Mouse (Mus musculus) heart, embryonic 10.5 days (tissue): ENCODE measurements around the gene Pfdn5. TPM values are rescaled to one million over a fixed set of nuclear protein-coding genes. Genes with fewer than 3 reads are reported as not detected.

Experiments
- DNase-seq: peaks from one replicate; pipeline ENCODE4 v3.0.0-alpha.2; 2017; ENCODE audit warnings: low spot score
- H3K27ac ChIP-seq: fragments of 300-500 bp; sonication (generic); 2 replicates; pipeline ENCODE4 v1.5.1; 2016; ENCODE audit warnings: mild to moderate bottlenecking
- H3K27me3 ChIP-seq: fragments of 300-500 bp; sonication (generic); 2 replicates; pipeline ENCODE4 v1.6.1; 2016; ENCODE audit warnings: mild to moderate bottlenecking; ENCODE audit not compliant: poor library complexity, insufficient read depth, severe bottlenecking
- H3K36me3 ChIP-seq: fragments of 300-500 bp; sonication (generic); 2 replicates; pipeline ENCODE4 v1.6.1; 2016; ENCODE audit warnings: mild to moderate bottlenecking, moderate library complexity
- H3K4me1 ChIP-seq: fragments of 300-500 bp; sonication (generic); 2 replicates; pipeline ENCODE4 v1.6.1; 2016; ENCODE audit warnings: mild to moderate bottlenecking
- H3K4me3 ChIP-seq: fragments of 300-500 bp; sonication (generic); 2 replicates; pipeline ENCODE4 v1.5.1; 2016; ENCODE audit warnings: mild to moderate bottlenecking, moderate library complexity
- H3K9me3 ChIP-seq: fragments of 300-500 bp; sonication (generic); 2 replicates; pipeline ENCODE4 v1.6.1; 2016; ENCODE audit warnings: mild to moderate bottlenecking, moderate library complexity
- WGBS: fragments of 180-500 bp; shearing (Covaris S2); methylation state at CpG from one replicate; pipeline ENCODE4 v1.1.7; 2016; 5-methylcytosine and 5-hydroxymethylcytosine counted together
- polyA plus RNA-seq: library from polyadenylated mRNA; unstranded; fragments of >200 nt; fragmentation: Nextera tagmentation; extraction: Ambion mirVana; gene quantifications from 2 replicates; pipeline ENCODE4 v1.2.1, GENCODE M21; 2016

The Pfdn5 gene
- polyA plus RNA-seq, 1 experiment from 2014 or later: 282 TPM

DNA sequence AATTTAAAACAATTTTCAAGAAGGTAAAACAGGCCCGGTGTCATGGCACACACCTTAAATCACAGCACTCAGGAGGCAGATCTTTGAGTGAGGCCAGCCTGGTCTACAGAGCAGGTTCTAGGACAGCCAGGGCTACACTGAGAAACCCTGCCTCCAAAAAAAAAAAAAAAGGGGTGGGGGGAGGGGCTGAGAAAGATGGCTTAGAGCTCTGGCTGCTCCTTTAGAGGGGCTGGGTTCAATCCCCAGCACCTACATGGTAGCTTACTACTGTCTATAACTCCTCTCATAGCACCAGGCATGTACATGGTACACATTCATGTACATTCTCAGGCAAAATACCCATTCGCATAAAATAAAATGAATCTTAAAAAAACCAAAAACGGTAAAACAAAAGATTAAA is 18.6 kb downstream of the Pfdn5 start:
- Histone ChIP-seq H3K9me3 (no peaks in the 10 kb centered on the region), H3K36me3 (peaks cover 57% of the 10 kb centered on the region), H3K27ac (no peak overlapping the region), H3K4me1 (peaks cover under 1% of the 10 kb centered on the region; the same call in 1 of the 2 replicates), H3K4me3 (no peak overlapping the region), H3K27me3 (no peaks in the 10 kb centered on the region)
- DNase-seq: no peak
- 88% methylated on average over 3 of the region's 3 CpGs for WGBS

DNA sequence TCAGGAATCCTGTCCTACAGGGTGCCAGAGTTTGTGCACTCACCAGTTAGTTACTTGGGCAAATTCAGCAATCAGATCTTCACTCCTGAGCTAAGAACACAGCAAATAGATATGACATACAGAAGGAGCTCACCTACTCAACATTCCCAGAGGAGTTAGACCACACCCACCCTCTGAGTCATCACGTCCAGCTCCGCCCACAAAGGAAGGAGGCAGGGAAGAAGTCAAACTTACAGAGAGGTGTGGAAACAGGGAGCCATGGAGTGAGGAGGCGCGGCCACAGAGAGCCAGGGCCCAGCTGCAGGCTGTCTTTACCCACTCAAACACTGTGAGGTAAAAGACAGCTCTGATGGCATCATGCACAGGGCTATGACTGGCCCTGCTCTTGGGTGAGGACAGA is 20.5 kb downstream of the Pfdn5 start:
- DNase-seq: no peak
- WGBS: 77% methylated on average over 4 of the region's 4 CpGs
- Histone ChIP-seq H3K27ac (no peak overlapping the region), H3K4me3 (no peak overlapping the region), H3K9me3 (no peaks in the 10 kb centered on the region), H3K36me3 (peaks cover 46% of the 10 kb centered on the region), H3K4me1 (peaks cover 10% of the 10 kb centered on the region), H3K27me3 (no peaks in the 10 kb centered on the region)

DNA sequence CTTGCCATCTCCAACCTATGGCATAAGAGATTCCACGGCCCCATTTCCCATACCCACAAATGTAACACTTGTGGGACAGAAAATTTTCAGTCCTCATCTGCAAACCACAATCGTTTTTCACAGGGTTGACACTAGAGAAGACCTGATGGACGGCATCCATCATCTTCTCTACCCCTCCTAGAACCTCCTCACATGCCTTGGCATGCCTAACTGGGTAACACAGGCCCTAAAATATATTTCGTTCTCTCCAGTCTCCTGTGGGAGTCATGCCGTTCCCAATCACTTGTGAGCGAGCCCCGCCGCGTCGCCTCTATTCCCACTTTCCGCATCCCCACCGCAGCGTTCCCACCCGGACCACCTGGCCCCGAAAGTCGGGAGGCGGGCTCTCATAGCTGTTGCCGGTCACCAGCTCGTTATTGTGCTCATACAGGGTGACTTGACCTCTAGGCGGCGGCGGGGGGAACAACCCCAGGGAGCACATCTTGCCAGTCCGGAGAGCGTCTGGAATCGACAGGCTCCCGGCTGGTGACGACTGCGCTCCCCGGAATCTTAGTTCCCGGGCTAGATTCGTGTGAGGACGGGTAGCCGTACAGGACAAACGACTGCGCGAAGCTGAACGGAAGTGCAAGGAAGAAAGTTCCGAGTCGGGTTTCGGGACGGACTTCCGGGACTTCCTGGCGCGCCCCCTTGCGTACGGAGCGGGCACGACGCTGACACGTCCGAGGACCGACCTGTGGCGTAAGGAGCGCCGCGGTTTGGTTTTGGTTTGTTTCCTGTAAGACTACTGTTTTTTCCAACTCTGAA is 24.4 kb downstream of the Pfdn5 start, which contains the start of gene Aaas:
TSS of gene Aaas (minus strand) at position 634 of the 804 bp plus-strand sequence.
- under 1% methylated on average over 56 of the region's 56 CpGs for WGBS
- H3K27me3 ChIP-seq: no peaks in the 10 kb centered on the region
- H3K36me3 ChIP-seq: peaks cover 28% of the 10 kb centered on the region
- peaks cover 17% of the 10 kb centered on the region for H3K4me1 ChIP-seq
- peak within 1 kb of the TSS; percentile 92 for H3K4me3 ChIP-seq
- peak; percentile 97 for DNase-seq
- H3K9me3 ChIP-seq: no peaks in the 10 kb centered on the region
- H3K27ac ChIP-seq: peak within 1 kb of the TSS; percentile 91

DNA sequence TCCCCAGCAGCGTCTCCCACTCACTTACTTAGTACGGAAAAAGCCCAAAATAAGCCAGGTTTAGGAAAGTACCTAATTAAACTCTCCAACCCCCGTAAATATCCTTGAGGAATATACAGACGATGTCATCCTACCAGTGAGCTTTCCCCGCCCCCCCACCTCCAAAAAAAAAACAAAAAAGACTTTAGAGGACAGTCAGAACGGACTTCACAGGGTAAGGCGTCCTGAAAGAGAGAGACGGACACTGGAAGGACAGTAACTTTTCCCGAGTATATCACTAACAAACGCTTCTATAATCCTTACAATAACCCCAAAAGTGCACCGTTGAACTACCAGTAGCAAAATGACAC is 25.0 kb downstream of the Pfdn5 start:
- 8% methylated on average over 11 of the region's 11 CpGs for WGBS
- H3K36me3 ChIP-seq: peaks cover 23% of the 10 kb centered on the region
- no peaks in the 10 kb centered on the region for H3K9me3 ChIP-seq
- peaks cover 3% of the 10 kb centered on the region for H3K27me3 ChIP-seq
- H3K27ac ChIP-seq: peak overlapping the region; percentile 91
- peak overlapping the region; percentile 92 for H3K4me3 ChIP-seq
- H3K4me1 ChIP-seq: peaks cover 23% of the 10 kb centered on the region
- no peak for DNase-seq

DNA sequence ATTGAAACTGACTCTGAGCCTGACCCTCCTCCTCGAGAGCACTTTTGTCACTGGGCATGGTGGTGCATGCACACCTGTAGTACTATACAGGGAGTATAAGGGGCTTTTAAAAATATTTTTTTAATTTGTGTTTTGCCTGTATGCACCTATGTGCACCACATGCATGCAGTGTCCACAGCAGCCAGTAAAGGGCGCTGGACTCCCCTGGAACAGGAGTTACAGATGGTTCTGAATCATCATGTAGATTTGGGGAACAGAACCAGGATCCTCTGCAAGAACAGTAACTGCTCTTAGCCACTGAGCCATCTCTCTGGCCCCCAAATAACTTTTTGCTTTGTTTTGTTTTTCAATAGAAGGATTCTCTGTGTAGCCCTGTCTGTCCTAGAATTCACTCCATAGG is 26.3 kb downstream of the Pfdn5 start:
- H3K9me3 ChIP-seq: no peaks in the 10 kb centered on the region
- H3K27me3 ChIP-seq: peaks cover 15% of the 10 kb centered on the region
- whole genome bisulfite sequencing: 51% methylated on average over 2 of the region's 2 CpGs
- no peak overlapping the region for H3K4me3 ChIP-seq
- no peak for DNase-seq
- H3K27ac ChIP-seq: no peak overlapping the region
- H3K4me1 ChIP-seq: peaks cover 35% of the 10 kb centered on the region
- H3K36me3 ChIP-seq: peaks cover 10% of the 10 kb centered on the region

DNA sequence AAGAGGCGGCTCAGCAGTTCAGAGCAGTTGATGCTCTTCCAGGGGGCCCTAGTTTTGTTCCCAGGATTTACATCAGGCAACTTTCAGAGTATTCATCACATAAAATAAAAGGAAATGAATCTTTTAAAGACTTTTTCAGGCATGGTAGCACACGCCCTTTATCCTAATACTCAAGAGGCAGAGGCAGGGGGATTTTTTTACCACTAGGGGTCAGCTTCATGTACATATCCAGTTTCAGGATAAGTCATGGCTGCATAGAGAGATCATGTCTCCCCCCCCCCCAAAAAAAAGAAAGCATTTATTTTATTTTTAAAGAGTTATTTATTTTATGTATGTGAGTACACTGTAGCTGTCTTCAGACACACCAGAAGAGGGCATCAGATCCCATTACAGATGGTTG is 28.1 kb downstream of the Pfdn5 start:
- no peak for DNase-seq

DNA sequence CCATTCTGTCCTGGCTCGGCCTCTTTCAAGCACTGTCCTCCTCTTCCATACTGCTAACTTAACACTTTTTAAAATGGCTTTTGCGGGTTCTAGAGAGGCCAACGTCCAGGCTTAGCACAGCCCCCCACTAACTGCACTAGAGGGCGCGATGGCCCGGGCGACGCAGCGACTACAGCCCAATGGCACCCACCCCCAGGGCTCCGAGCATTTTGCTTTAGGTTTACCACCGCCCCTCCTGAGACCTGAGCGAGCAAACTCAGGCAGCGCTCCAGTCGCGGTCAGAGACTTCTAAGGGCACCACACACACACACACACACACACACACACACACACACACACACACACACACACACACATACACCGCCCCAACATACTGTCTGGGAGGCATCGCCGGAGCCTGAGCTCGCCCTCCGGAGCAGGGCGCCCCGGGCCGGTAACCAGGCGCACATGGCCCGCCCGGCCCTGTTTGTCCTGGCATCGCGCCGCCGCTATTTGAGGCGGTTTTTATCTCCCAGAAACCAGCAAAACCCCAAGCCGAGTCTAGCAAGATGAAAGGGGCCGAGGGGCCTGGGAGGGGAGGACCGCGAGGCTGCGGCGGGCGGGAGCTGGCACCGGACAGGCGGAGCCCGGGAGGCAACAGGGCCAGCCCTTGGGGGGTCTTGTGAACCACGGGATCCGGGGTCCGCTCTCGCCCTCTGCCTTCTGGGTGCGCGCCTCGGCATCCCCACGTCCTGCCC is 29.4 kb downstream of the Pfdn5 start:
- peak overlapping the region; percentile 90 for H3K27ac ChIP-seq
- DNase-seq: peak; percentile 88
- peaks cover 47% of the 10 kb centered on the region for H3K27me3 ChIP-seq
- whole genome bisulfite sequencing: under 1% methylated on average over 49 of the region's 49 CpGs
- H3K36me3 ChIP-seq: no peaks in the 10 kb centered on the region
- H3K4me1 ChIP-seq: peaks cover 47% of the 10 kb centered on the region
- H3K4me3 ChIP-seq: peak overlapping the region; percentile 67
- no peaks in the 10 kb centered on the region for H3K9me3 ChIP-seq

More for the DNA sequence above, 28.1 kb downstream of the Pfdn5 start:
- Histone ChIP-seq H3K36me3 (no peaks in the 10 kb centered on the region), H3K9me3 (no peaks in the 10 kb centered on the region), H3K4me3 (no peak overlapping the region), H3K27ac (no peak overlapping the region), H3K4me1 (peaks cover 48% of the 10 kb centered on the region), H3K27me3 (peaks cover 33% of the 10 kb centered on the region)
- 79% methylated on average over 2 of the region's 2 CpGs for WGBS

DNA sequence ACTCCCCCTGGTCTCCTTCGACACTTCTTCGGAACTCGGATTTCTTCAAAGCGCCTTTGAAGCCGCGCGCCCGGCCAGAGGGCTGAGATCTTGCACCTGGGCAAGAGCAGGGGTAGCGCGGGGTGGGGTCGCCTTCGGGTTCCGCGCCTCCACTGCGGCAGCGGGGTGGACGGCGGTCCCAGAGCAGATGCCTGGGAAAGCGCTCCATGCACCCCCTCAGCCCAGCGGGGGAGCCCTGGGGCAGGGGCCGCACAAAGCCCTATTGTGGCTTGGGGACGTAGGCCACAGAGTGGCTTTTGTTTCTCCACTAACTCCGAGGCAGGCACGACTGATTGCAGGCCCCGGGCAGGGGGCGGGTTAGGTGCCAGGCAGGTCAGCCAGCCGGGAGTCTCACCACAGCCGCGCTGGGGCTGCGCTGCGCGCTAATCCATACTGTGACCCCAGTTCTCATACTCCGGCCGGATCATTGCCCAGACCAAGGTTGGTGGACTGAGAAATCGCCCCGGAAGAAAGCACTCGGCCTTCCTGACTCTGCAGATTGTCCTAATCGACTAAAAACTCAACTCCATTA is 30.0 kb downstream of the Pfdn5 start:
- Histone ChIP-seq H3K4me3 (peak overlapping the region; percentile 67), H3K27me3 (peaks cover 48% of the 10 kb centered on the region), H3K4me1 (peaks cover 47% of the 10 kb centered on the region), H3K9me3 (no peaks in the 10 kb centered on the region), H3K36me3 (no peaks in the 10 kb centered on the region), H3K27ac (peak overlapping the region; percentile 90)
- 1% methylated on average over 38 of the region's 38 CpGs for WGBS
- peak; percentile 79 for DNase-seq

DNA sequence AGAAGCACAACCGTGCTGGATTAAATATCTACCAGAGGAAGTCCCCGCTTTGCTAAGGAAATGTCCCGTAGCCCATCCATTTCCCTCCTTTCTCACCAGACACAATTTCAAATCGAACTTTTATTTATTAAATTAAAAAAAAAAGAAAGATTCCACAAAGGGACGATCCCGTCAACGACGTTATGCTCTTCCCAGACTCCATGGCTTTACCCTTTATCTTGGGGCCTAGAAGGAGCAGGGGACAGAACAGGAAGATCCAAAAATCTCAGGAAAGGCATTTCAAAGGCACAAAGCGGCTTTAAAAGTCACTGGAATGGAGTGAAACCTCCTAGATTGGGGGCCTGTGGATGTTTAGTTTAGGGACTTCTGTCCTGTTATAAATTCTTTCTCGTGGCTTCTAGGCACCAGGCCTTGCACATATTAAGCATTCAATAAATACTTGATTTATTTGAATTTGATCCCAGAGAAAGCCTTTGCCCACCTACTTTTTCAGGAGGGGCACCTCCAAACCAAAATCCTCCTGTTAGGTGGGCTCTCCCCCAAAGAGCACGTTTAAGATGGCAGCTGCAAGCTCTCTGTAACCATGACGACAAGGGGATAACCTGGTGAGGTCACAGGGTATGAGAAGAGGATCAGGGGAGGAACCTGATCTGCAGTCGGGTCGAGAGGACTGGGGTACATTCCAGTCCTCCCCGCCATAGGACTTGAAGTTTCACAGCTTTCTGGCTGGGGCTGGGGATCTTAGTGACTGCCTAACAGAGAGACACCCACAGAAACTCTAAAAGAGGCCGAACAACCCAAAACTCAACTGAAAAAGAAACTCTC is 30.8 kb downstream of the Pfdn5 start:
- peak overlapping the region; percentile 67; the same call in 1 of the 2 replicates for H3K4me3 ChIP-seq
- no peak for DNase-seq
- H3K27me3 ChIP-seq: peaks cover 48% of the 10 kb centered on the region
- 25% methylated on average over 16 of the region's 16 CpGs for WGBS
- no peaks in the 10 kb centered on the region for H3K9me3 ChIP-seq
- peak overlapping the region; percentile 90 for H3K27ac ChIP-seq
- peaks cover 43% of the 10 kb centered on the region for H3K4me1 ChIP-seq
- no peaks in the 10 kb centered on the region for H3K36me3 ChIP-seq

DNA sequence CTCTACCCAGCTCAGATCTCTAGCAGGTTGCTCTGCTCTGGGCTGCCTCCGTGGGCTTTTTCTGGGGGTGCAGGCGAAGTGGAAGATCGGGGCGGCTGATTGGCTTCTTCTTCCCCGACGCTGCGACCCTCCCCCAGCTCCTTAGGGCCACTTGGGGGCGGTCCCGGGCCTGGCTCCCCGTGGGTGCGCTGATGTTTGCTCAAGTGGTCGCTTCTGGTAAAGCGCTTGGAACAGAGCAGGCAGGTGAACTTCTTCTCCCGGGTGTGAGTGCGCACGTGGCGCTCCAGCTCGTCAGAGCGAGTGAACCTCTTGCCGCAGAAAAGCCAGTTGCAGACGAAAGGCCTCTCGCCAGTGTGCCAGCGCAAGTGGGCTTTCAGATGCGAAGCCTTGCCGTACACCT is 32.2 kb downstream of the Pfdn5 start:
- peak overlapping the region; percentile 46 for H3K4me3 ChIP-seq
- WGBS: 2% methylated on average over 25 of the region's 25 CpGs
- no peaks in the 10 kb centered on the region for H3K9me3 ChIP-seq
- H3K4me1 ChIP-seq: peaks cover 54% of the 10 kb centered on the region
- peaks cover 56% of the 10 kb centered on the region for H3K27me3 ChIP-seq
- no peak for DNase-seq
- H3K36me3 ChIP-seq: no peaks in the 10 kb centered on the region
- H3K27ac ChIP-seq: 0 out of 2 replicates have a peak overlapping the region, but pooled peaks have one; percentile 42

DNA sequence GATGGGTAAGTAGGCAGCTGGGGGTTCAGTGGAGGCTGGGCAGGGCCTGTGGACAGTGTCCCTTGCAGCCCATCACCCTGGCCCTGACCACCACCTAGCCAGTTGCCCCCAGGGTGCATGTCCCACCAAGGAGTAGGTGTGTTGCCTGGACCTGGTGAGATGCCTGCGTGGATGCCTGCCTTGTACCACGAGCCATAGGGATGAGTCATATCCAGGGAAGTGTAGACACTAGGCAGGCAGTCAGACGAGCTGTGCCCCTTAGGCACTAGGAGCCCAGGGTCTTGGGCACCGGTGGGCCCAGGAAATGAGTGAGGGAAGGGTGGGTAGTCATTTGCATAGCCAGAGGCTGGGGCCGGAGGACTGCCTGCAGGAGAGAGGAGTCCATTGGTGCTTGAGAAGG is 32.9 kb downstream of the Pfdn5 start:
- Histone ChIP-seq H3K4me1 (peaks cover 54% of the 10 kb centered on the region), H3K27me3 (peaks cover 56% of the 10 kb centered on the region), H3K9me3 (no peaks in the 10 kb centered on the region), H3K27ac (peak overlapping the region; percentile 38), H3K36me3 (no peaks in the 10 kb centered on the region), H3K4me3 (peak overlapping the region; percentile 46)
- WGBS: 7% methylated on average over 5 of the region's 5 CpGs
- no peak for DNase-seq

DNA sequence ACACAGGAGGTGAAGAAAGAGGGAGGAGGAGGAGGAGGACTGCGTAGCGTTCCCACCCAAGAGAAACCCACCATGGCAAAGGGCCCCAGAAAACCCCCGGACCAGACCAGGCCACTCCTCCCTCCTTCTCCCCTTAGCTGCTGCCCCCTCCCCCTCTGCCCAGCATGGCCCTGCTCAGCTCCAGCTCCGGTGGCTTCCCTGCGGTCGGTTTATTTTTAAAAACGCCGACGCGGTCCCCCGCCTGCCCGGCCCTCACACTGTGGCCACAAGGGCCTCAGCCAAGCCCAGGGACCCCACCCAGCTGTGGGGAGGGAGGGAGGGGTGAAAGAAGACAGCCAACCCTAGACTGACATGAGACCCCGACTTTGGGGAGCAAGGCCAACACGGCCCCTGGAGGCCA is 36.7 kb downstream of the Pfdn5 start:
- Histone ChIP-seq H3K4me3 (peak overlapping the region; percentile 46), H3K27me3 (peaks cover 51% of the 10 kb centered on the region), H3K4me1 (peaks cover 48% of the 10 kb centered on the region), H3K27ac (peak overlapping the region; percentile 84), H3K9me3 (no peaks in the 10 kb centered on the region), H3K36me3 (no peaks in the 10 kb centered on the region)
- no peak for DNase-seq
- 7% methylated on average over 14 of the region's 14 CpGs for WGBS
